Mouse (Mus musculus): ENCODE measurements around the gene Grm4. TPM values are rescaled to one million over a fixed set of nuclear protein-coding genes. Genes with fewer than 3 reads are reported as not detected.

Grm4 gene
- total and polyA plus RNA-seq, 3 experiments, result 0.05 TPM; not detected in 2

DNA sequence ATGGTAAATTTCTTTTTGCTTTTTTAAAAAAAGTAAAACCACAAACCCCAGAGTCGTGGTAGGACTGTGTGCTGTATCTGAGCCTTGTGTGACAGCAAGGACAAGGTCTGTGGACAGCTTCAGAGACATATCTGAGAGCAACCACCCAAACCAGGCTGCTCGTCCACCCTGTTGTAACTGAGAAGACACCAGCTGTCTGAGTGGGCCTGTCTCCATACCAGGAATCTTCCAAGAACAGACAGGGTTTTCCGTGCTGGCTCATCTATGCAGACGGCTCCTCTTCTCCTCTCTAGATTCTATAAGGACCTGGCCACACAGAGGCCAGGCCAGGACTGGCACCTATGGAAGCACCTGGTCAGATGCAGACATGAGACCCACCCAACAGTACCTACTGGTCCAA is 27.8 kb downstream of the Grm4 start:
- Histone ChIP-seq H3K4me3 (ENCODE audit: low read depth, low read length) (no peak overlapping the region), H3K36me3 (replicated peaks) (no peaks in the 10 kb centered on the region), H3K9me3 (replicated peaks) (no peaks in the 10 kb centered on the region), H3K4me1 (ENCODE audit: insufficient read depth, low read depth, low read length) (no peaks in the 10 kb centered on the region; the same call in 1 of the 2 replicates), H3K27me3 (ENCODE audit: insufficient read depth, low read length) (peaks cover 8% of the 10 kb centered on the region; the same call in 1 of the 2 replicates)
- DNase-seq (ENCODE audit: low spot score), result no peak
- ATAC-seq (ENCODE audit: extremely low read depth, insufficient number of reproducible peaks, low FRiP score, poor library complexity, severe bottlenecking), result no peak
- TF ChIP-seq TAL1 (conservative IDR thresholded peaks at IDR 0.05; ENCODE audit: low read depth, low read length), result no peak
- no peak for TF ChIP-seq GATA2 (IDR thresholded peaks at IDR 0.05; ENCODE audit: borderline replicate concordance, low read depth, low read length)
- no peak for TF ChIP-seq POLR2AphosphoS5 (IDR thresholded peaks at IDR 0.05; ENCODE audit: insufficient replicate concordance, low read depth, low read length)
- TF ChIP-seq GATA1 (IDR thresholded peaks at IDR 0.05; ENCODE audit: borderline replicate concordance, low read length), result no peak
- no peak for TF ChIP-seq CTCF (IDR thresholded peaks at IDR 0.05; ENCODE audit: low read depth, low read length)

- TF ChIP-seq CTCF (IDR thresholded peaks at IDR 0.05; ENCODE audit: low read depth, low read length) (no peak), GATA1 (IDR thresholded peaks at IDR 0.05; ENCODE audit: borderline replicate concordance, low read length) (no peak), GATA2 (IDR thresholded peaks at IDR 0.05; ENCODE audit: borderline replicate concordance, low read depth, low read length) (no peak), TAL1 (conservative IDR thresholded peaks at IDR 0.05; ENCODE audit: low read depth, low read length) (no peak), POLR2AphosphoS5 (IDR thresholded peaks at IDR 0.05; ENCODE audit: insufficient replicate concordance, low read depth, low read length) (no peak)
- Histone ChIP-seq H3K27me3 (ENCODE audit: insufficient read depth, low read length) (no peaks in the 10 kb centered on the region), H3K4me3 (ENCODE audit: low read depth, low read length) (no peak overlapping the region), H3K9me3 (replicated peaks) (peaks cover 17% of the 10 kb centered on the region), H3K4me1 (ENCODE audit: insufficient read depth, low read depth, low read length) (no peaks in the 10 kb centered on the region), H3K36me3 (replicated peaks) (no peaks in the 10 kb centered on the region)
- DNase-seq (ENCODE audit: low spot score), result no peak
- ATAC-seq (ENCODE audit: extremely low read depth, insufficient number of reproducible peaks, low FRiP score, poor library complexity, severe bottlenecking), result no peak
Measured at GRCm38 (mm10) chr17:27488173-27488823, 32.9 kb downstream of the Grm4 start.

DNA sequence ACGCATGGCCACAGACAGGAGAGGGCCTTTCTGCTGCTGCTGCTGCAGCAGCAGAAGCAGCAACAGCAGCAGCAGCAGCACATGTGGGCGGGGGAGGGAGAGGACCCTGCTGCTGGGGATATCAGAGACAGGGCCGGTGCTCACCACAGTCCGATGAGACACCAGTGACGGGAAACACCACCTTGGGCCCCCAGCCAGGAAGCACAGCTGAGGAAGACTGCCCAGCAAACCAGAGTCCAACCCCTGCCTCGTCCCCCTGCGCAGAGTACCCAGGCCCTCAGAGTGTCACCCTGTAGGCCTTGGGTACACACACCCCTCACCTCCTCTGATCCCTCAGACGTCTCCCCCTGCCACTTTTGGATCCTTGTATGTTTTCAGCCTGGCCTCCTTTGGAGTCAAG is 35.3 kb downstream of the Grm4 start:
- DNase-seq (ENCODE audit: low spot score), result no peak
- no peaks in the 10 kb centered on the region for H3K27me3 ChIP-seq (ENCODE audit: insufficient read depth, low read length)

DNA sequence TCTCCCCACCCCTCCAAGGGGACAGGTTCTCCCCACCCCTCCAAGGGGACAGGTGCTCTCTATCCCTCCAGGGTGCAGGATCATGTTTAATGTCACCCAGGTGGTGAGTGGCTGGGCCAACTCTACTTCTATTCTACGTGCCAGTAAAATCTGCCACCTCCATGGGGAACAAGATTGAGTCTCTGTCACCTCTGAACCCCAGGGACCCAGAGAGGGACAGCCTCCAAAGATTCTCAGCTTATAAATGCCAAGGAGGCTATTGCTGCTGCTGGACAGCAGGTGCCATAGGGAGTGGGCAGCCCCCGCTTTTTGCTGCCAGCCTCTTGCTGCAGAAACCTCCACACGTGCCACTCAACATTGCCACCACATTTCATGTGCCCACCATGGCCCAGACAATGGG is 37.6 kb downstream of the Grm4 start:
- no peaks in the 10 kb centered on the region for H3K36me3 ChIP-seq (replicated peaks)
- no peaks in the 10 kb centered on the region for H3K27me3 ChIP-seq (ENCODE audit: insufficient read depth, low read length)
- no peak for DNase-seq (ENCODE audit: low spot score)
- no peaks in the 10 kb centered on the region for H3K4me1 ChIP-seq (ENCODE audit: insufficient read depth, low read depth, low read length)
- H3K9me3 ChIP-seq (replicated peaks), result peaks cover 41% of the 10 kb centered on the region
- no peak for ATAC-seq (ENCODE audit: extremely low read depth, insufficient number of reproducible peaks, low FRiP score, poor library complexity, severe bottlenecking)
- TF ChIP-seq TAL1 (conservative IDR thresholded peaks at IDR 0.05; ENCODE audit: low read depth, low read length), result no peak
- TF ChIP-seq POLR2AphosphoS5 (IDR thresholded peaks at IDR 0.05; ENCODE audit: insufficient replicate concordance, low read depth, low read length), result no peak
- TF ChIP-seq CTCF (IDR thresholded peaks at IDR 0.05; ENCODE audit: low read depth, low read length), result no peak
- TF ChIP-seq GATA2 (IDR thresholded peaks at IDR 0.05; ENCODE audit: borderline replicate concordance, low read depth, low read length), result no peak
- no peak for TF ChIP-seq GATA1 (IDR thresholded peaks at IDR 0.05; ENCODE audit: borderline replicate concordance, low read length)
- H3K4me3 ChIP-seq (ENCODE audit: low read depth, low read length), result no peak overlapping the region

More for the DNA sequence above, 35.3 kb downstream of the Grm4 start:
- Histone ChIP-seq H3K4me1 (ENCODE audit: insufficient read depth, low read depth, low read length) (no peaks in the 10 kb centered on the region), H3K4me3 (ENCODE audit: low read depth, low read length) (no peak overlapping the region), H3K36me3 (replicated peaks) (no peaks in the 10 kb centered on the region), H3K9me3 (replicated peaks) (peaks cover 23% of the 10 kb centered on the region)
- TF ChIP-seq CTCF (IDR thresholded peaks at IDR 0.05; ENCODE audit: low read depth, low read length) (no peak), GATA1 (IDR thresholded peaks at IDR 0.05; ENCODE audit: borderline replicate concordance, low read length) (no peak), POLR2AphosphoS5 (IDR thresholded peaks at IDR 0.05; ENCODE audit: insufficient replicate concordance, low read depth, low read length) (no peak), TAL1 (conservative IDR thresholded peaks at IDR 0.05; ENCODE audit: low read depth, low read length) (no peak), GATA2 (IDR thresholded peaks at IDR 0.05; ENCODE audit: borderline replicate concordance, low read depth, low read length) (no peak)
- no peak for ATAC-seq (ENCODE audit: extremely low read depth, insufficient number of reproducible peaks, low FRiP score, poor library complexity, severe bottlenecking)

DNA sequence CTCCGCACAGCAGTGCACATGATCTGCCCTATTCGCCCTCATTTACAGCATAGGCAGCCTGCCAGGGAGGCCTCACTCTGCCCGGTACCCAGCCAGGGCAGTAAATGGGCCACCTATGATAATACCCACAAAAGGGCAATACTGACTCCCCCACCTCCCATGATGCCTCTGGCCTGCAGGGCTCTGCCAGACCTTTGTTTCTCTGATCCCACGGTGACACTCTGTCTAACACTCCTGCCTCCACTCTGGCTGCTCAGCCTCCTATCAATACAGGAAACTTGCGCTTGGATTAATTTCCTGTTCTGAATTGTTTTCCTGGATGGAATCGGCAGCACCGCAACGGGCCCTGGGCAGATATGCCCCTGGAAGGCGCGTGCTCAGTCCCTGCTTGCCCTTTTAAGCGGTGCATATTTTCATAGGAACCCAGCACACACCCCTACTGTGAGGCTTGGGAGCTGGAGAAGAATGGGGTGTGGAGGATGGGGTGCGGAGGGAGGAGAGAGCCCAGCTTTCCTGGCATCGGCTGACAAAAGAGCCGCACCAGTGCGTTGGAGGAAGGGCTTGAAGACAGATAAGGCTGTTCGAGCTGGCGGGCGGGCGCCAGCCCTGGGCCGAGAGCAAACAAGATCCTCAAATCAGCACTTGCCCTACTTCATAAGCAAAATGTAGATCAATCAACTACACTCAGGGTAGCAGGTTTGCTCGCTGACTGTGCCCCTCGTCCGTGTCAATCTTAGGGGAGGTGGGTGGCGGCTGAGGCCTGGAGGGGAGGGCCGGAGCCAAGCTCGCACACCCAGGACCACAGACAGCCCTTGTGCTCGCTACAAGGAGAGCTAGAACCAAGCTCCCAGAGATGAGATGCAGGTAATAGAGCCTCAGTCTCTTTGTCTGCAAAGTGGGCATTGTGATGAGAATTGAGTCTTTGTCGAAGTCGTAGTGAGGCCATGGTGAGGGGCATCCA is 40.8 kb downstream of the Grm4 start:
- Histone ChIP-seq H3K4me3 (ENCODE audit: low read depth, low read length) (no peak overlapping the region), H3K27me3 (ENCODE audit: insufficient read depth, low read length) (no peaks in the 10 kb centered on the region), H3K36me3 (replicated peaks) (no peaks in the 10 kb centered on the region), H3K9me3 (replicated peaks) (peaks cover 52% of the 10 kb centered on the region), H3K4me1 (ENCODE audit: insufficient read depth, low read depth, low read length) (no peaks in the 10 kb centered on the region)
- no peak for DNase-seq (ENCODE audit: low spot score)
- TF ChIP-seq GATA1 (IDR thresholded peaks at IDR 0.05; ENCODE audit: borderline replicate concordance, low read length) (no peak), GATA2 (IDR thresholded peaks at IDR 0.05; ENCODE audit: borderline replicate concordance, low read depth, low read length) (no peak), CTCF (IDR thresholded peaks at IDR 0.05; ENCODE audit: low read depth, low read length) (no peak), TAL1 (conservative IDR thresholded peaks at IDR 0.05; ENCODE audit: low read depth, low read length) (no peak), POLR2AphosphoS5 (IDR thresholded peaks at IDR 0.05; ENCODE audit: insufficient replicate concordance, low read depth, low read length) (no peak)
- no peak for ATAC-seq (ENCODE audit: extremely low read depth, insufficient number of reproducible peaks, low FRiP score, poor library complexity, severe bottlenecking)

- Histone ChIP-seq H3K36me3 (replicated peaks) (no peaks in the 10 kb centered on the region), H3K4me3 (ENCODE audit: low read depth, low read length) (no peak overlapping the region), H3K9me3 (replicated peaks) (peaks cover 75% of the 10 kb centered on the region), H3K27me3 (ENCODE audit: insufficient read depth, low read length) (no peaks in the 10 kb centered on the region), H3K4me1 (ENCODE audit: insufficient read depth, low read depth, low read length) (no peaks in the 10 kb centered on the region)
- TF ChIP-seq GATA1 (IDR thresholded peaks at IDR 0.05; ENCODE audit: borderline replicate concordance, low read length) (no peak), GATA2 (IDR thresholded peaks at IDR 0.05; ENCODE audit: borderline replicate concordance, low read depth, low read length) (no peak), TAL1 (conservative IDR thresholded peaks at IDR 0.05; ENCODE audit: low read depth, low read length) (no peak), CTCF (IDR thresholded peaks at IDR 0.05; ENCODE audit: low read depth, low read length) (no peak), POLR2AphosphoS5 (IDR thresholded peaks at IDR 0.05; ENCODE audit: insufficient replicate concordance, low read depth, low read length) (no peak)
- no peak for ATAC-seq (ENCODE audit: extremely low read depth, insufficient number of reproducible peaks, low FRiP score, poor library complexity, severe bottlenecking)
- no peak for DNase-seq (ENCODE audit: low spot score)
Measured at GRCm38 (mm10) chr17:27475650-27476049, 45.6 kb downstream of the Grm4 start.
